Mouse (Mus musculus): ENCODE measurements around the gene Med31. TPM values are rescaled to one million over a fixed set of nuclear protein-coding genes. Genes with fewer than 3 reads are reported as not detected.

Gene Med31
- 10 to 100 TPM; 15.9 to 18.0 TPM for total RNA-seq (2021)
- long read RNA-seq, experiment 1, transcript Med31-201 (4 exons, 1,161 nt): major isoform, 12 of 14 reads
- long read RNA-seq, experiment 1, partial matches to known transcripts: 1 of 14 reads
- long read RNA-seq, experiment 1, other reads (novel, unspliced or antisense): 0 of 14 reads
- long read RNA-seq, experiment 2, transcript Med31-201 (4 exons, 1,161 nt): major isoform, 10 of 11 reads
- long read RNA-seq, experiment 2, partial matches to known transcripts: 0 of 11 reads
- long read RNA-seq, experiment 2, other reads (novel, unspliced or antisense): 0 of 11 reads

- Histone ChIP-seq H3K4me3 (peak within 1 kb of the TSS; percentile 84), H3K27ac (peak within 1 kb of the TSS; percentile 94)
- peak; percentile 70 to 77 for DNase-seq (ENCODE audit: extremely low spot score in 1 of 2, low spot score in 2 of 2)
- intact Hi-C loops (cut with DNase I): no loop called here
- no peak for TF ChIP-seq CTCF (IDR thresholded peaks at IDR 0.05)
Observed at GRCm38 (mm10) chr11:72215410-72215797, at the start of gene Med31. Med31 (minus strand) TSS chr11:72215592.

GRCm38 (mm10) chr11:72256441-72256840, 41.0 kb upstream of the Med31 start:
- intact Hi-C loops (cut with DNase I): no loop called here
- Histone ChIP-seq H3K4me3 (no peak overlapping the region), H3K27ac (no peak overlapping the region)
- no peak for DNase-seq (ENCODE audit: extremely low spot score in 1 of 2, low spot score in 2 of 2)
- no peak for TF ChIP-seq CTCF (IDR thresholded peaks at IDR 0.05)

- intact Hi-C loops (cut with DNase I): no loop called here
- H3K27ac ChIP-seq: no peak overlapping the region
- TF ChIP-seq CTCF (IDR thresholded peaks at IDR 0.05): no peak
- no peak overlapping the region for H3K4me3 ChIP-seq
- DNase-seq (ENCODE audit: extremely low spot score in 1 of 2, low spot score in 2 of 2): no peak
Observed at GRCm38 (mm10) chr11:72255629-72256028, 40.2 kb upstream of the Med31 start.

GRCm38 (mm10) chr11:72245196-72245753, 29.9 kb upstream of the Med31 start:
- H3K4me3 ChIP-seq: no peak overlapping the region
- TF ChIP-seq CTCF (IDR thresholded peaks at IDR 0.05): no peak
- intact Hi-C loops (cut with DNase I): loop anchor here (10.0 kb wide), 1 partner anchor 1820 kb away; the partner anchor contains the start of gene Zfp616
- peak overlapping the region; percentile 66; the same call in 1 of the 2 replicates for H3K27ac ChIP-seq
- DNase-seq (ENCODE audit: extremely low spot score in 1 of 2, low spot score in 2 of 2): no peak

- TF ChIP-seq CTCF (IDR thresholded peaks at IDR 0.05): peak; percentile 37
- Histone ChIP-seq H3K4me3 (no peak overlapping the region), H3K27ac (no peak overlapping the region)
- intact Hi-C loops (cut with DNase I): loop anchor here (5.0 to 10.0 kb wide), 2 partner anchors 77 to 1825 kb away; partner anchors contain the start of gene Zfp616
- DNase-seq (ENCODE audit: extremely low spot score in 1 of 2, low spot score in 2 of 2): no peak
Observed at GRCm38 (mm10) chr11:72240062-72240860, 24.9 kb upstream of the Med31 start.

GRCm38 (mm10) chr11:72234013-72234412, 18.6 kb upstream of the Med31 start:
- Histone ChIP-seq H3K27ac (no peak overlapping the region; the same call in 1 of the 2 replicates), H3K4me3 (no peak overlapping the region)
- intact Hi-C loops (cut with DNase I): no loop called here
- TF ChIP-seq CTCF (IDR thresholded peaks at IDR 0.05): no peak
- peak in 1 of 2 experiments; percentile 36 for DNase-seq (ENCODE audit: extremely low spot score in 1 of 2, low spot score in 2 of 2)

GRCm38 (mm10) chr11:72232991-72233390, 17.6 kb upstream of the Med31 start:
- TF ChIP-seq CTCF (IDR thresholded peaks at IDR 0.05): no peak
- H3K4me3 ChIP-seq: no peak overlapping the region
- DNase-seq (ENCODE audit: extremely low spot score in 1 of 2, low spot score in 2 of 2): no peak
- intact Hi-C loops (cut with DNase I): no loop called here
- no peak overlapping the region for H3K27ac ChIP-seq

- intact Hi-C loops (cut with DNase I): no loop called here
- TF ChIP-seq CTCF (IDR thresholded peaks at IDR 0.05): no peak
- Histone ChIP-seq H3K27ac (no peak overlapping the region), H3K4me3 (no peak overlapping the region)
- no peak for DNase-seq (ENCODE audit: extremely low spot score in 1 of 2, low spot score in 2 of 2)
Observed at GRCm38 (mm10) chr11:72232068-72232467, 16.7 kb upstream of the Med31 start.

- intact Hi-C loops (cut with DNase I): no loop called here
- TF ChIP-seq CTCF (IDR thresholded peaks at IDR 0.05): no peak
- no peak for DNase-seq (ENCODE audit: extremely low spot score in 1 of 2, low spot score in 2 of 2)
- Histone ChIP-seq H3K27ac (no peak overlapping the region), H3K4me3 (no peak overlapping the region)
Observed at GRCm38 (mm10) chr11:72228513-72228912, 13.1 kb upstream of the Med31 start.

GRCm38 (mm10) chr11:72226901-72227300, 11.5 kb upstream of the Med31 start:
- no peak for DNase-seq (ENCODE audit: extremely low spot score in 1 of 2, low spot score in 2 of 2)
- intact Hi-C loops (cut with DNase I): no loop called here
- Histone ChIP-seq H3K4me3 (no peak overlapping the region), H3K27ac (no peak overlapping the region)
- TF ChIP-seq CTCF (IDR thresholded peaks at IDR 0.05): no peak

- DNase-seq (ENCODE audit: extremely low spot score in 1 of 2, low spot score in 2 of 2): no peak
- TF ChIP-seq CTCF (IDR thresholded peaks at IDR 0.05): no peak
Observed at GRCm38 (mm10) chr11:72226020-72226791, 10.8 kb upstream of the Med31 start.

More at GRCm38 (mm10) chr11:72226020-72226791, 10.8 kb upstream of the Med31 start:
- Histone ChIP-seq H3K27ac (peak overlapping the region; percentile 12), H3K4me3 (no peak overlapping the region)
- intact Hi-C loops (cut with DNase I): no loop called here
